Mouse (Mus musculus): Measurements from ENCODE around the gene Kcnb1. TPM values are rescaled to one million over a fixed set of nuclear protein-coding genes. Genes with fewer than 3 reads are reported as not detected.

Gene Kcnb1
- polyA plus RNA-seq, 1 experiment from 2014 or later: 1.6 TPM

DNA sequence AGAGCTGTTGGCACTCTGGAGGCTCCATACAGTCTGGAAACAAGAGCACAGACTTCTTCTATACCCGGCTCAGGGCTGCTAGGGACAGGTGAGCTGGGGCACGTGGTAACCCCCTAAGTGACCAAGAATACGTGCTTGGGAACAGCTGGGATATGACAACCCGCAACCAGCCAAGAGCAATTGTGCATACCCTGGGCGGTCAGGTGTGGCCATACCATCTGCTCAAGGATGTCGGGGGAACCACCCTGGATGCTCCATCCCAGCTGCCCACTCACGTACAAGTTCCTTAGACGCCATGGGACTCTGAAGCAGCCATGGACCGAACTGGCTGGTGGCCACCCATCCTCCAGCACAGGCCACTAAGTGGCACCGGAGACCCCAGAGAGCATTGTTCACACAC, 26.8 kb downstream of the Kcnb1 start:
- H3K4me3 ChIP-seq (ENCODE audit: low read depth, low read length): no peak overlapping the region
- WGBS: 88% methylated on average over 10 of the region's 10 CpGs
- TF ChIP-seq EP300 (optimal IDR thresholded peaks at IDR 0.05) (no peak), CTCF (IDR thresholded peaks at IDR 0.05; ENCODE audit: low read depth) (no peak)
- H3K27ac ChIP-seq (replicated peaks): peak overlapping the region; percentile 14
- no peaks in the 10 kb centered on the region for H3K27me3 ChIP-seq (ENCODE audit: control insufficient read depth, insufficient read depth, low read length)
- H3K9me3 ChIP-seq (ENCODE audit: control insufficient read depth, low read length): no peaks in the 10 kb centered on the region
- no peak overlapping the region for H3K4me2 ChIP-seq (replicated peaks; ENCODE audit: low read depth)
- no peak for ATAC-seq (ENCODE audit: low FRiP score, low TSS enrichment)
- H3K36me3 ChIP-seq (ENCODE audit: control insufficient read depth, insufficient read depth, low read length): no peaks in the 10 kb centered on the region
- H3K4me1 ChIP-seq (replicated peaks; ENCODE audit: control insufficient read depth, insufficient read depth): no peaks in the 10 kb centered on the region; the same call in 1 of the 2 replicates
- no peak for DNase-seq (ENCODE audit: low spot score)
- no peak overlapping the region for H3K9ac ChIP-seq (ENCODE audit: low read length)

- H3K27ac ChIP-seq (replicated peaks): peak overlapping the region; percentile 14
- 40% methylated on average over 10 of the region's 10 CpGs for WGBS
Observed at GRCm38 (mm10) chr2:167162516-167163021, 27.4 kb downstream of the Kcnb1 start.

DNA sequence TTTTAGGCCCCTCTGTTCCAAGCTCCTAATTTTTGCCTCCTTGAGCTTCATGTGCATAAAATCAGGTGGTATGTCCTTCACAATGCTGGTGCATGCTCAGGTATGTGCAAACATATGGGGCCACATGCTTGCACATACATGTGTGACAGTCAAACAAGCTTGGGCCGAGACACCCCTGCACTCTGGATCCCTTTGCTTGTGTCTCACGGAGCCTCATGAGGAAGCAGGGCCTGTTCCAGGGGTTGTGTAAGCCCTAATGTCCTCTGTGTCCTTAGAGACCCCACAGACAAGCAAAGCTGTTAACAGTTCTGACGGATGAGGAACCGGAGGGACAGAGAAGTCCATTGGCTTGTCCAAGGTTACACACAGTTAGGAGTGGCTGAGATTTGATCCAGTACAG, 30.2 kb downstream of the Kcnb1 start:
- WGBS: 85% methylated on average over 4 of the region's 4 CpGs
- Histone ChIP-seq H3K9me3 (ENCODE audit: control insufficient read depth, low read length) (no peaks in the 10 kb centered on the region), H3K36me3 (ENCODE audit: control insufficient read depth, insufficient read depth, low read length) (no peaks in the 10 kb centered on the region), H3K9ac (ENCODE audit: low read length) (no peak overlapping the region), H3K27ac (replicated peaks) (no peak overlapping the region), H3K4me3 (ENCODE audit: low read depth, low read length) (no peak overlapping the region), H3K4me2 (replicated peaks; ENCODE audit: low read depth) (no peak overlapping the region), H3K27me3 (ENCODE audit: control insufficient read depth, insufficient read depth, low read length) (no peaks in the 10 kb centered on the region), H3K4me1 (replicated peaks; ENCODE audit: control insufficient read depth, insufficient read depth) (0 out of 2 replicates have a peak, but pooled peaks cover 2% of the 10 kb centered on the region)
- TF ChIP-seq EP300 (optimal IDR thresholded peaks at IDR 0.05): no peak
- no peak for TF ChIP-seq CTCF (IDR thresholded peaks at IDR 0.05; ENCODE audit: low read depth)
- no peak for ATAC-seq (ENCODE audit: low FRiP score, low TSS enrichment)
- no peak for DNase-seq (ENCODE audit: low spot score)

More at GRCm38 (mm10) chr2:167162516-167163021, 27.4 kb downstream of the Kcnb1 start:
- no peak for TF ChIP-seq CTCF (IDR thresholded peaks at IDR 0.05; ENCODE audit: low read depth)
- TF ChIP-seq EP300 (optimal IDR thresholded peaks at IDR 0.05): no peak
- Histone ChIP-seq H3K9ac (ENCODE audit: low read length) (no peak overlapping the region), H3K4me2 (replicated peaks; ENCODE audit: low read depth) (no peak overlapping the region), H3K9me3 (ENCODE audit: control insufficient read depth, low read length) (no peaks in the 10 kb centered on the region), H3K4me3 (ENCODE audit: low read depth, low read length) (no peak overlapping the region), H3K27me3 (ENCODE audit: control insufficient read depth, insufficient read depth, low read length) (no peaks in the 10 kb centered on the region), H3K36me3 (ENCODE audit: control insufficient read depth, insufficient read depth, low read length) (no peaks in the 10 kb centered on the region), H3K4me1 (replicated peaks; ENCODE audit: control insufficient read depth, insufficient read depth) (no peaks in the 10 kb centered on the region)
- DNase-seq (ENCODE audit: low spot score) (peak; percentile 32), ATAC-seq (ENCODE audit: low FRiP score, low TSS enrichment) (peak; percentile 59; the same call in 1 of the 2 replicates)

GRCm38 (mm10) chr2:167158780-167159179, 31.2 kb downstream of the Kcnb1 start:
- no peak overlapping the region for H3K9ac ChIP-seq (ENCODE audit: low read length)
- no peaks in the 10 kb centered on the region for H3K36me3 ChIP-seq (ENCODE audit: control insufficient read depth, insufficient read depth, low read length)
- H3K27me3 ChIP-seq (ENCODE audit: control insufficient read depth, insufficient read depth, low read length): no peaks in the 10 kb centered on the region
- H3K4me3 ChIP-seq (ENCODE audit: low read depth, low read length): no peak overlapping the region
- 0 out of 2 replicates have a peak, but pooled peaks cover 2% of the 10 kb centered on the region for H3K4me1 ChIP-seq (replicated peaks; ENCODE audit: control insufficient read depth, insufficient read depth)
- ATAC-seq (ENCODE audit: low FRiP score, low TSS enrichment) (no peak), DNase-seq (ENCODE audit: low spot score) (no peak)
- no peak for TF ChIP-seq EP300 (optimal IDR thresholded peaks at IDR 0.05)
- no peak for TF ChIP-seq CTCF (IDR thresholded peaks at IDR 0.05; ENCODE audit: low read depth)
- no peak overlapping the region for H3K27ac ChIP-seq (replicated peaks)
- H3K9me3 ChIP-seq (ENCODE audit: control insufficient read depth, low read length): no peaks in the 10 kb centered on the region
- H3K4me2 ChIP-seq (replicated peaks; ENCODE audit: low read depth): no peak overlapping the region
- 76% methylated on average over 5 of the region's 5 CpGs for WGBS

GRCm38 (mm10) chr2:167156118-167156715, 33.7 kb downstream of the Kcnb1 start:
- Histone ChIP-seq H3K4me1 (replicated peaks; ENCODE audit: control insufficient read depth, insufficient read depth) (0 out of 2 replicates have a peak, but pooled peaks cover 2% of the 10 kb centered on the region), H3K27ac (replicated peaks) (peak overlapping the region; percentile 80), H3K4me2 (replicated peaks; ENCODE audit: low read depth) (no peak overlapping the region), H3K36me3 (ENCODE audit: control insufficient read depth, insufficient read depth, low read length) (no peaks in the 10 kb centered on the region), H3K9ac (ENCODE audit: low read length) (no peak overlapping the region), H3K4me3 (ENCODE audit: low read depth, low read length) (no peak overlapping the region), H3K9me3 (ENCODE audit: control insufficient read depth, low read length) (no peaks in the 10 kb centered on the region), H3K27me3 (ENCODE audit: control insufficient read depth, insufficient read depth, low read length) (no peaks in the 10 kb centered on the region)
- 37% methylated on average over 9 of the region's 9 CpGs for WGBS
- TF ChIP-seq CTCF (IDR thresholded peaks at IDR 0.05; ENCODE audit: low read depth) (peak; percentile 39), EP300 (optimal IDR thresholded peaks at IDR 0.05) (no peak)
- ATAC-seq (ENCODE audit: low FRiP score, low TSS enrichment) (peak; percentile 48; the same call in 1 of the 2 replicates), DNase-seq (ENCODE audit: low spot score) (no peak)

DNA sequence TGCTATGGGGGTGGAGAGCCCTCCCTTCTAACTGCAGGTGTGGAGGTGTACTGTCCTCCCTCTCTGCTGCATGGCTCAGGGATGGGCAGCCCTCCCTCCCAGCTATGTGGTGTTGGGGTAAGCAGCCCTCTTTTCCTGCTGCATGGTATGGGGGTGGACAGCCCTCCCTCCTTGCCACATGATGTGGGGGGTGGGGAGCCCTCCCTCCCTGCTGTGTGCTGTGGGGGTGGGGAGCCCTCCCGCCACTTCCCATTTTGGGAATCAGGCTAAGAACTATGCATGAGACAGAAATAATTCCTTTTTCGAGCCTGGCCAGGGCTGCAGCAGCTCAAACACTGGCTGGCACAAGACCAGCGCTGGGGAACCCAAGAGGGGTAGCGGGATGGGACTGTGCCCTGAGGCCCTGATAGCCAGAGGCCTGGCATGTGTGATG, 34.4 kb downstream of the Kcnb1 start:
- 36% methylated on average over 4 of the region's 4 CpGs for WGBS
- Histone ChIP-seq H3K27me3 (ENCODE audit: control insufficient read depth, insufficient read depth, low read length) (no peaks in the 10 kb centered on the region), H3K9ac (ENCODE audit: low read length) (no peak overlapping the region), H3K9me3 (ENCODE audit: control insufficient read depth, low read length) (no peaks in the 10 kb centered on the region), H3K4me1 (replicated peaks; ENCODE audit: control insufficient read depth, insufficient read depth) (0 out of 2 replicates have a peak, but pooled peaks cover 2% of the 10 kb centered on the region), H3K4me2 (replicated peaks; ENCODE audit: low read depth) (no peak overlapping the region), H3K27ac (replicated peaks) (peak overlapping the region; percentile 80), H3K4me3 (ENCODE audit: low read depth, low read length) (no peak overlapping the region), H3K36me3 (ENCODE audit: control insufficient read depth, insufficient read depth, low read length) (no peaks in the 10 kb centered on the region)
- DNase-seq (ENCODE audit: low spot score) (peak; percentile 30), ATAC-seq (ENCODE audit: low FRiP score, low TSS enrichment) (peak; percentile 69)
- no peak for TF ChIP-seq CTCF (IDR thresholded peaks at IDR 0.05; ENCODE audit: low read depth)
- no peak for TF ChIP-seq EP300 (optimal IDR thresholded peaks at IDR 0.05)

All from stomach, postnatal 0 days (tissue).